Mouse (Mus musculus) lung, postnatal 25 days (tissue): Measurements from ENCODE around the gene Samd15.
"Not testable (repeated sequence)": the region's sequence is repeated elsewhere in the genome, so short reads cannot be mapped to it uniquely, and the experiment has no call there.

Experiments used
- DNase-seq: peaks from one replicate; pipeline ENCODE4 v3.0.0; 2022; ENCODE audit warnings: low spot score

Gene Samd15

DNA sequence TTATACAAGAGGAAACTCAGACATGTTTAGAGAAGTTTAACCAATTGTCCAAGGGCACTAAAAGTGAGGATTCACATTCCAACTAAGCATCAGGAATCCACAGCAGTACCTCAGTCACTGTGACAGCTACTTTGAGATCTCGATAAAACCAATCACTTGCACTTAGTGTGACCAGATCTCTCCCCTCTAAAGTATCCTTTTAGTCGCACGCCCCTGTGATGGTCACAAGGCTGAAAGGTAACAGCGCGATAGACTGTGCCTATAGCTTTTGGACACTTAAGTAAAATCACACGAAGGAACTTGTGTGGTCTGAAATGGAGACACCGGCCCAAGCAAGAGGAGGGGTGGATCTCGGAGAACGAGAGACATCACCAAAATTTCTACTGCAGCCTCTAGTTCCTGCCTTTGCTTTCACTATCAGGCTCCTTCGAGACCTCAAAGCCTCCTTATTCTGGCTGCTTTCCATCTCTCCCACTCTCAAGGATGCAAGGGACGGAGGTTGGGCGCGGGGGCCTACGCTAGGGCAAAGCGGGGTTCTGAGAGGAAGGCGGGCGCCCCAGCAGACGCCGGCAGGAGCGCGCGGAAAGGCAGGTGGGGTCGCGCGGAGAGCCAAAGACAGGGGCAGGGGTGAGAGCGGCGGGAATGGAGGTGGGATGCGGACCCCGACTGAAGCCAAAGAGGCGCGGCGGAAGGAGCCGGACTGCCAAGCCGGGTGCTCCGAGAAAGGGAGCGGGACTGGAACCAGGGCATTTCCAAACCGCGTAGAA is at the start of gene Samd15:
Gene Samd15, plus strand, starts transcription at position 518 of the 767 bp plus-strand sequence.
- peak; percentile 22 for DNase-seq

DNA sequence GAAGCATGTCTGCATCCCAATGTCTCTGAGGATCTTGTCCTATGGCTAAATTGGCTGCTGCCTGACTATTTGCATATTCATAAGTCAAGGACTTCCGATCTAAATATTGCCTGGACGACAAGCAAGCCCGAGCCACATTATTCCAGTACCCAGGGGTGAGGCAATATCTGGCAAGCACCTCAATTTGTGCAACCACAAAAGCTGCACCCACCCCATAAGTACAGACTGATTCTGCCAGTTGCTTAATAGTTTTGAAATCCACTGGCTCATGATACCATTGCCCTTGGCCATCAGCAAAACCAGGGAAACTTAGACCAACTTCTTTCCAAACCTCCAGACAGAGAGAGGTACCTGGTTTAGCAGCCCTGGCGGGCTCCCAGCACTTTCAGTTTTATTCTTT is 45.1 kb upstream of the Samd15 start:
- peak; percentile 64 for DNase-seq

DNA sequence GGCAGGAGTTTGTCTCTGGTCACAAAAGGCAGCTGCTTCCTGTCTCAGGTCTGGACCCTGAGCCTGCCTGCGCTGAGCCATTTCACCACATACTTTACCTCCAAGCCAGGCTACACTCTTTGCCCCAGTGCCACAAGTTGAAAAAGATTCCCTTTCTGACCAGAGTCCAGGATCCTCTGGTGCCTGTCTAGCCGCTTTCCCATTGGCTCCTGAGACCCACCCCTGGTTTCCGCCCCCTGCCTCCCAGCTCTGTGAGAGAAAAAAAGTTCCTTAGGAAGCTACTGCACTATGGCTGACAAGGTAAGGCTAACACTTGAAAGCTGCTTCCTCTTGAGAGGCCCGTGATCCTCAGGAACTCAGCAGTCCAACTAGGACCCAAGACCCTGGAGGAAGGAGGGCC is 42.2 kb upstream of the Samd15 start:
- peak; percentile 47 for DNase-seq

DNA sequence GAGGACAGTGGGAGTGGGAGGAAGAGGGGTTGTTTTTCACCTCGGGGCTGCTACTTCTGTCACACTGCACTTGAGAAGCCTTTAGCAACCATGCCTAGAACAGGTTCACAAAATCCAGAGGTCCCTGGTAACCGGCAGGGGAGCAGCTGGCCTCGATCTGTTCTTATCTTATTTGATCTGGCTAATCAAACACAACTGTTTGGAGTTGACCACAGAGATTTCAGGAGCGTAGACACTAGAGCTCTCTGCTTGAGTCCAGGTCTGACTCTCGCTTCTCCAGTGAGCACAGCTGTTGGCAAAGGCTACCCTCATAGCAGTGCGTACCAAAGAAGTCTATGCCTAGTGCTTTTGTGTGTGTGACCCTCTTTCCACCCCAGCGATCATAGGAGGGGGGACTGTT is 41.4 kb upstream of the Samd15 start:
- DNase-seq = peak; percentile 51

DNA sequence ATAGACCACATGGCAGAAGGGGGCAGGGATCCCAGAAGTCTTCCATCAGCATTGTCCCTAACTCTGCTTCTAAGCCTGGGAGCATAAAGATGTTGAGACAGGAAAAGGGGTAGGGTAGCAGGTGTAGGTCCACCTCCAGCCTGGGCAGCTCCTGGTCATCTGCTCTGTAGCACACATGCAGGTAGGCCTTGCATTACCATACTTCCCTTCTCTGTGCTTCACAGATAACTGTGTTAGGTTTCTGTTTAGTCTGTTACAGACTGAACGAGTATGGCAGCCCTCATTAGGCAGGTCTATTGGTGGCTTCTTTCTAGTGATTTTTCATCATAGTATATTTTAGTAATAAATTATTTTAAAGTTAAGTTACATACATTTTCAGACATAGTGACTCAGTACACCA is 39.2 kb upstream of the Samd15 start:
- DNase-seq = no peak

DNA sequence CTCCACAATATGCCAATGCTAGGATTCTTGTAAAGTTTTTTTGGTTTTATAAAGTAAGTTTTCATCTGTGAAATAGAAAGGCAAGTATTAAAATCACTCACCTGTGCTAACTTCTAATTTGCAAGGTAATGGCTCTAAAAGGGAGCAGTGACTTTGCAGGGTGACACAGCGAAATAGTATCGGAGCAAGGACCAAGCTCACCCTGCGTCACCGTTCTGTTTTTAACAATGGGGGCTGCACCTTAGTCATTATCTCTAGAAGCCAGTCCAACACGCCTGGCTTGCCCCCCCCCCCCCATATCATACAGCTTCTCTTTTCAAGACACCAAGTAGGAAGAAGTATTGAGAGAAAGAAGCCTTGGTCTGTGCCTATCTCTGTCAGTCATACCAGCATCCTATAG is 38.7 kb upstream of the Samd15 start:
- no peak for DNase-seq

DNA sequence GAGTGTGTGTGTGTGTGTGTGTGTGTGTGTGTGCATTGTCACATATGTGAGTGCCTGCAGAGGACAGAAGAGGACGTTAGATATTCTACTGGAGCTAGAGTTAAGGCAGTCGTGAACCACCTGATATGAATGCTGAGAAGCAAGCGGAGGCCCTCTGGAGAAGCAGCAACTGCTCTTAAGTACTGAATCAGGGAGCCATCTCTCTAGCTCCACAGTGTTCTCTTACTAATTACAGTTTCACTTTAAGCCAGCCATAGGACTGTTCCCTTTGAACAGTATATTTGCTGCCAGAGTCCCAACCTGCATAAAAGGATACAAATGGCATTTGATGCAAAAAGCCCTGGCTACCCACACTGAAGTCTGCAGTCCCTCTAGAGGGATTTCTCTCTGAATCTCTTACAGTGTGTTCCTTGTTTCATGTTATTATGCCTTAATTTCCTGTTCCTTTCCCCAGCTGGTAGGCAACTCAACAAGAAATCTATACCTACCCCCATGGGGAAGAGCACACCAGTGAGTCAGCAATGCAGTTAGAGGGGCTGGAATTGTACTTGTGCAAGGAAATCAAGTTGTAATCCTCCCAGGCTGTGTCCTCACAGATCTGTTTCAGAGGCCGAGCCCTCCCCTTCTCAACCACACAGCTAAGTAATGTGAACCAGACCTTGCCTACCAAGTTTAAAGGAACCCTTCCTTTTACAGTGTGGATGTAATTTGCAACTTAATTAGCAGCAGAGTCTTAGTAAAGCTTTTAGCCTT is 24.2 kb upstream of the Samd15 start:
- DNase-seq = no peak

DNA sequence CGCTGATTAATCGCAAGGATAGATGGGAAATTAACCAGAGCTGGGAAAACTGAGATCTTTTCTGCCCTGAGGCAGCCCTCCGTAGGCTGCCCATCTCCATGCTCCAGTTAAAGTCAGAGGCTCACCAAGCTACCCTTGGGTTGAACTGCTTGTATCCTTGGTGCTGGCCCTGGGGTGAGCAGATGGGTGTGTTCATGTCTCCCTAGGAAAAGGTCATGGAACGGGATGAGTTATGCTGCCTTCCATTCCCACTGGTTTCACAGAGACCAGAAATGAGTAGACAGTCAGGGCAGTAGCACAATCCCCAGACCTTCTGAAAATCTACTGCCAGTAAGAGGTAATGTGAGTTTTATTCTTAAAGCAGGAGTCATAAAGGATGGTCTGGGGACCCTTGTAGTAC is 21.9 kb upstream of the Samd15 start:
- no peak for DNase-seq

DNA sequence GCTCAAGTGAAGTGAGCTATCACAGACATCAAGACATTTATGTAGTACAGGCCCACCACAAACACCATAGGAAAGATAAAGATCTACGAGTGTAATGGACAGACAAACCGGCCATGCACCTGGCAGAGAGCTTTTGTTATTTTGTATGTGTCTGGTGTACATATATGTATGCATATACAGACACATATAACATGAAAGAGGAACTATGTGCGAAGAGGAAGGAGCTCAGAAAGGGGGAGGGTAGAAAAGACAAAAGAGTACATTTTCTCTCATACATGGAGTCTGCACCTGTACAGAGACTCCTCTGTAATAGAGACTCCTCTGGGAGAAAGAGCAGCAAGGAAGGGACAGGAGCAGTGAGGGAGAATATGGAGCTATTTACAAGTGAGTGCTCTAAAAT is 6.5 kb upstream of the Samd15 start:
- no peak for DNase-seq

DNA sequence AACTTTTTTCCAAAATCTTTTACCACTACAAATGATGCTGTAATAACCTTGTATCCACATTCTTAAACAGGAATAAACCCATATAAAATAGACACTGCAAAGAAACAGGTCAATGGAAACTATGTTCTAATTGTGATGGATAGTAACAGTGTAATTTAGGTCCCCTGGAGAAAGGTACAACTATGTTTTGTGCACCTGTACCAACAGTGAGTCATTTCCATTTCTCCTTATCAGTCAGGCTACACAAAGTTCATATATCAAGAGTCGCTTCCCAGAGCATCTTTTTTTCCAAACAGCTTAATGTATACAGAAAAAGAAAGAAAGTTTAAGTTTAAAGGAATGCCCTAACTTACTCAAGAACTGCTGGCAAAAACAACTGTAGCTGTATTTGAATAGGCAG is 4.5 kb upstream of the Samd15 start:
- DNase-seq = no peak

DNA sequence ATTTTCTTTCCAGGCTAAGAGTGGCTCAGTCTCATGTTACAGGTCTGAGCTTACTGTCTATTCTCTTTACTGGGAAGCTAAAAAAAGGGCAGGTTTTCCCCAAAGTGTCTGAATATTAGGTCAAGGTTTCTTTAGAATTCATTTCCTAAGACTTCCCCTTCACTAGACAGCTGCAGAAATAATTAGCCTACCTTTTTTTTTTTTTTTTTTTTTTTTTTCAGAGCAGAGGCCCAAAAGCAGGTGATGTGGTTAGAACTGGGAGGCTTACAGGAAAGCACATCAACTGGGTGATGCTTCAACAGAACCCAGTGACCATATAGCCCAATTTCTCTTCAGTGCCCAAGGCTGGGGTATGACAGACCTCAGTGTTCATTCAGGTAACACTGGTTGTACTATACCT is 3.2 kb upstream of the Samd15 start:
- no peak for DNase-seq

DNA sequence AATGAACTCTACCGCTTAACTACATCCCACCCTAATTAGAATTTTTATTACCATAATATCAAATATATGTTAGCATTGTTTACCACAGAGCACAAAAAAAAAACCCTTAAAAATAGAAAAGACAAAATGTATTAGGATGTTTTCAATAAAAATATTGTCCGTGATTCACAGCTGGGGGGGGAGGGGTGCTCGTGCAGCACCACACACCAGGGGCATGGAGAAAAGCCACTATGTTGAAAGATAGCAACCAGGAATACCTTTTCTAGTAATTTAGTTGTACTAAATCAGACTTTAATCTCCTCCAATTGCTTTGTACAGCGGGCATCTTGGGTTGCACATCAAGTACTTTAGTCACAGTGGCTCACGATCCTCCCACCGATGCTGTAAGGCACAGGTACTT is 731 bp upstream of the Samd15 start:
- no peak for DNase-seq

DNA sequence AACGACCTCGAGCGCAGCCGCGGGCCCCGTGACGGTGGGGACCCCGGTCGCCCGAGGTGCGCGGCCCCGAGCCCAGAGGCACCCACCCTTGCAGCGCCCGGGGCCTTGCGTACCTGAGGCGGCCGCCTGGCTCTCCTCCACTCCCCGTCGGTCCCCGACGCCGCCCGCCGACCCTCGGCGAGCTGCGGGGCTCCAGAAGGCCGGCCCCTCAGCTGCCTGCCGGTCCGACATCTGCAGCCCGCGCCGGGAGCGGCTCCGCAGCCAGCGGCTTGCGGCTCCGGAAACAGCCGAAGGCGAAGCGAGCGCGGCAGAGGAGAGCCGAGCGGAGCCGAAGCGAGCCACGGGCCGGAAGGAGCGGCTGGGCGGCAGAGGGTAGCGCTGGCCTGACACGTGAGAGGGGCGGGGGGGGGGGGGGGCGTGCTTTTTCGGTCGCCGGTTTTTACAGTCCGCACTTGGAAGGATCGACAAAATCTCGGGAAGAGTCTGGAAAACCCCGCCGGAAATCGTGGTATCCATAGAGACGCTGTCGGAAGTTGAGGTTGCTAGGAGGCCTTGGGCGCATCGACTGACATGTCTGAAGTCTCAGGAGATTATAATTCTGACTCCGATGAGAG is 557 bp downstream of the Samd15 start, which contains the start of gene Tmed8:
Gene Tmed8, minus strand, starts transcription at position 482 of the 614 bp plus-strand sequence.
- peak; percentile 83 for DNase-seq

DNA sequence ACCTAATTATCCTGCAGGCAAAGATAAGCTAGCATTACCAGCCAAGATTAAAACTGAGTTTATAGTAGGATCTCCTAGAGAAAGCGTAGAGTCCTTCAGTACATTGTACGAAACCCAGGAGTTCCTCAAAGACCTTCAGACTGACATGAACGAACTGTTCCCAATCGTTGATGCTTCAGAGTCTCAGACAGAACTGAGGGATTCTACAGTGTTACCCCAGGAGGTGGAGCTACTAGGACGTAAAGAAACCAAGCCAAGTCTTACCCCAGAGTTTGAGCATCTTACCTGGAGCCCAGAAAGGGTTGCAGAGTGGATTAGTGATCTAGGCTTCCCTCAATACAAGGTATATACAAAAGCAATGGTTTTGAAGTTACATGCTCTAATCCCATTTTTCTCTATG is 2.2 kb downstream of the Samd15 start:
- no peak for DNase-seq

DNA sequence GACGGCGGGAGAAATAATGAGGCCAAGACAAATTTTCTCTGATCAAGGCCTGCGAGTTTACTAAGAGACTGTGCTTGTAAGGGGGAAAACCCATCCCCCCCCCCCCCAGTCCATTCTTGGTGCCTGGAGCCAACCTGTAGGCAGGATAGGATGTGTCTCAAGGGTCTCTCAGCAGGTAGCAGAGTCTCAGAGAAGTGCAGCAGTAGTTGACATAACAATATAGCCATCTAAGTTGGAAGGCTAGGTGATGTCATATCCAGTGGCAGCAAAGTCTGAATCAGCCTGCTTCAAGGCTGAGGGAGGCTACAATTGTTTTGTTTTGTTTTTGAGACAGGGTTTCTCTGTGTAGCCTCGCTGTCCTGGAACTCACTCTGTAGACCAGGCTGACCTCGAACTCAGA is 6.3 kb downstream of the Samd15 start:
- DNase-seq = not testable (repeated sequence)

DNA sequence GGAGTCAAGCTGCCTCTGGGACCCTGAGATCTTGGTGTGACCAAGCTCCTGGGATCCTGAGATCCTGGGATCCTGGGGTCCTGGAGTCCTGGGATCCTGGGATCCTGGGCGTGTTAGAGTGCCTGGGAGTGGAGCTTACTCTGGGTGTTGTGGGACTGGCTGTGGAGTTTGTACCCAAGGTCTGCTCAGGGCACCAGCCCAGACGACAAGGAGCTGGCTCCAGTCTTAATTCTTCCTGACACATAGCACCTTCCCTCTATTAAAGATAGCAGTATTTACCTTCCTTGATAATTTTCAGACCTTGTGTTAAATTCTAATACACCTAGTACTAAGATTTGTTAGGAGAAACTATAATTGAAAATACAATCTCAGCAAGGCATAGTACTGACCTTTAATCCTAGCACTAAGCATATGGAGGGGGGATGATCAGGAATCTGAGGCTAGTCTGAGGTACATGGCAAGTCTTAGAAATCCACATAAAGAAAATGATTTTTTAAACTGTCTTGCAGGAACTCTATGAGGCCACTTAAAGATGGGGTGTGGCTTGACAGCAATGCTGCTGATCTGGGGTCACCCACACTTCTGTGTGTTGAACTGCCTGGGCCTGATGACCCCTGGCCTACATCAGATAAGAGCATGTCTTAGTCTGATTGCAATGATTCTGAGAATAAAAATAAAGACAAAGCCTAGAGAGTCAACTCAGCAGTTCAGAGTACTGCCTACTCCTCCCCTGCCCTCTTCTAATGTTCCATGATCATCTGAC is 13.5 kb downstream of the Samd15 start:
- no peak for DNase-seq

DNA sequence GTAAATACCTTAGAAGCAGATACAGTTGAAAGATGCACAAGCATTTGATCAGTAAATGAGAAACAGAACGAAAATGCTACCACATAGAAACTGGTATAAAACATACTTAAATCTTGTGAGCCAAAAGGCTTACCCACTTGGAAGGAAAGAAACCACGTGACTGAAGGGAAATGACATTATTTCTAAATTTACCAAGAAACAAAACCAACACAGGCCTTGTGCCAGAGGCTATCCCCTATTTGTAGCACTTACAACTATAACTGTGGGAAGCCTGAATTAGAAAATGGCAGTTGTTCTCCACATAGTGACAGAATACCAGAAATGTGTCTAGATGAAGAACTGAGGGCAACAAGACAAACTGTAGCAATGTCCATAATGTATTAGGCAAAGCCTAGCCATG is 16.5 kb downstream of the Samd15 start:
- no peak for DNase-seq

DNA sequence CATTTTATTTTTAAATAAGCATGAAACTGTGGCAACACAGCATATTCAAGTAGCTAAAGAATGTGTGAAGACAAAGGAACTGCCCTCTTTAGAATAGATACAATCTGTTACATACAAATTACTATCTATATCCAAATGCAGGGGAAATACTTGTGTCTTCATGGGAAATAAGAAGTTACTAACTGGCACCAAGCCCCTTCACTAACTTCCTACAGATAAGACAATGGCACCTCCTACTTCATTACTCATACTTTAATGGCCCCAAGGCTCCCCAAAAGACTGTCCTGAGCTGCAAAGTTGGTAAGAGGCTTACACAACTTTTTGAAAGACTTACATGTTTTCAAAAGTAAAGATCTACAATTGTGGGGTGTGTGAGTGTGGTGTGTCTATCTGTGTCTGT is 18.1 kb downstream of the Samd15 start:
- no peak for DNase-seq

DNA sequence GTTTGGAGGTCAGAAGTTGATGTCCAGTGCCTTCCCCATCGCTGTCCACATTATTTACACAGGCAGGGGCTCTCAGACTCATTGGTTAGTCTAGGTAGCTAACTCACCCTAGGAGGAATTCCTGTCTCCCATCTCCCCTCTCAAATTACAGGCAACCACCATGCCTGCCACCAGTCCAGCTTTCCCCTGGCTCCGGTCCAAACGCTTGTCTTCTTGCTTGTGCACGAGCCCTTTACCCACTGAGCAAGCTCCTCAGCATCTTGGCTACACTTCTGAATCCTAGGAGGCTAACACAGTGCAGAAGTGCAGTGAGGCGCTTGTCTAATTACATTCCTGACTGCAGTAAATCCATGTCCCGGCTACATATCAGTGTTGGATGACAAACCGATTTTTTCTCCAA is 19.8 kb downstream of the Samd15 start:
- DNase-seq = no peak

DNA sequence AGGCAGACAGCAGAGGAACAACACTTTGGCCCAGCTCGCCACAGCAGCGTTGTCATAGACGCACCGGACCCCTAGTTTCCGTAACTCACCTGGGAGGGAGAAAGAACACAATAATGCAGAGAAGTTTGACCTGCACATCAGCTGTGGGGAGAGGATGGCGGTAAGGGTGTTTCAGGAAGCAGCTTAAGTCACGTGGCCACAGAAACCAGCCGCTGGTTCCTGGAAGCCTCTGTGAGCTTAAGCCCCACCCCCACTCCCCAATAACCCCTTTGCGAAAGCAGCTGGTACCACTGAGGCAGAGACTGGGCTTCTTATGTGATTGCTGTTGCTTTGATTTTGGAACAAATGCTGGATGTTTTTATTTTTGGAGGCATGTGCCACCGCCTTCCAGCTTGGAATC is 25.4 kb downstream of the Samd15 start:
- DNase-seq = no peak

DNA sequence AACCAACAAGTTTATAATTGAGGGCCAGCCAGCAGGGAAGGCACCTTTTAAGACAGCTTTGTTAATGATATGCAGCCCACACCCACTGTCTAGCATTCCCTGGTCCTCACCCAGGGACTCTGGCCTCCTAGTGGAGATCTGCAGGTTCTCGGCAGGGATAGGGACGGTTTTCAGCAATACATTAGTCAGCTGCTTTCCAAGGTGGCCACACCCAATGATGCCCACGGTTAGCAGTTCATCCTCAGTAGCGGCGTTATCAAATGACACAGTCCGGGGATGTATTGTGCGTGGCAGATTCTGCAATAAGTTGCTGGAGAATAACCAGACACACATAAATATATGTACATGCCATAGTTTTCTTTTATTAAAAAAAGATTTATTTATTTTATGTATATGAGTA is 27.3 kb downstream of the Samd15 start:
- no peak for DNase-seq

DNA sequence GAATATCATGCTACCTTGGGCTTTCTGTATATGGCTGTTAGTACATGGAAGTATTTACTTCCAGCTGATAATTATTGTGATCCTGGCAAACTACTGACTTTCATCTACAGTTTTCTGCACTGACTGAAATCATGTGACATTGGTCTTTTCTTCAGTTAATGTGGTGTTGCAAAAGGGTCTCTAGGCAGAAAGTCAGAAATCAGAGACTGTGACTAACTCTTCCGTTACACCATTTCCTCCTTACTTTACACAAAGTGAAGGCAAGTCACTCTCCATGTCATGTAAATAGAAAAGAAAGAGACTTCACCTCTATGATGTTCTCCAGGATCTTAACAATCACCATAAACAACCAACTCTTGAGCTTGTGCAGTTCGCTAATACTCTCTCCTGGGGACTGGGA is 30.1 kb downstream of the Samd15 start:
- DNase-seq = no peak
